Mouse (Mus musculus): ENCODE data around the gene Wasf2. TPM values are rescaled to one million over a fixed set of nuclear protein-coding genes. Genes with fewer than 3 reads are reported as not detected.
A peak's percentile ranks its signal among the peaks of the same experiment; 100 is the strongest.

The Wasf2 gene
- total RNA-seq, 2 experiments from 2014 or later: 81.4 to 89.2 TPM

- intact Hi-C loops (cut with DNase I): no loop called here
Observed at GRCm38 (mm10) chr4:133166773-133167172, 36.5 kb downstream of the Wasf2 start.

GRCm38 (mm10) chr4:133169237-133170055 is 39.1 kb downstream of the Wasf2 start:
- intact Hi-C loops (cut with DNase I): no loop called here

More at GRCm38 (mm10) chr4:133166773-133167172, 36.5 kb downstream of the Wasf2 start:
- DNase-seq: no peak

GRCm38 (mm10) chr4:133170056-133170524 is 39.8 kb downstream of the Wasf2 start:
- intact Hi-C loops (cut with DNase I): no loop called here
- DNase-seq: no peak

More at GRCm38 (mm10) chr4:133169237-133170055, 39.1 kb downstream of the Wasf2 start:
- DNase-seq: peak; percentile 55 to 66

- intact Hi-C loops (cut with DNase I): no loop called here
- no peak for DNase-seq
Observed at GRCm38 (mm10) chr4:133170616-133171015, 40.3 kb downstream of the Wasf2 start.

- intact Hi-C loops (cut with DNase I): no loop called here
- DNase-seq: no peak
Observed at GRCm38 (mm10) chr4:133172451-133172850, 42.1 kb downstream of the Wasf2 start.

GRCm38 (mm10) chr4:133174361-133174760 is 44.1 kb downstream of the Wasf2 start:
- no peak for DNase-seq
- intact Hi-C loops (cut with DNase I): loop anchor here (2.0 kb wide), 1 partner anchor 42 kb away; no protein-coding TSS in a partner anchor

GRCm38 (mm10) chr4:133175274-133175673 is 45.0 kb downstream of the Wasf2 start:
- DNase-seq: no peak
- intact Hi-C loops (cut with DNase I): loop anchor here (2.0 kb wide), 1 partner anchor 42 kb away; no protein-coding TSS in a partner anchor

- intact Hi-C loops (cut with DNase I): loop anchor here (2.0 kb wide), 1 partner anchor 43 kb away; no protein-coding TSS in a partner anchor
- no peak for DNase-seq
Observed at GRCm38 (mm10) chr4:133175998-133176760, 45.9 kb downstream of the Wasf2 start.

GRCm38 (mm10) chr4:133176761-133177403 is 46.6 kb downstream of the Wasf2 start:
- DNase-seq: no peak
- intact Hi-C loops (cut with DNase I): no loop called here

GRCm38 (mm10) chr4:133178305-133178704 is 48.0 kb downstream of the Wasf2 start:
- intact Hi-C loops (cut with DNase I): no loop called here

GRCm38 (mm10) chr4:133179258-133179657 is 49.0 kb downstream of the Wasf2 start:
- no peak for DNase-seq
- intact Hi-C loops (cut with DNase I): no loop called here

More at GRCm38 (mm10) chr4:133178305-133178704, 48.0 kb downstream of the Wasf2 start:
- no peak for DNase-seq

GRCm38 (mm10) chr4:133182439-133183033 is 52.2 kb downstream of the Wasf2 start:
- intact Hi-C loops (cut with DNase I): no loop called here
- DNase-seq: no peak

- no peak for DNase-seq
- intact Hi-C loops (cut with DNase I): no loop called here
Observed at GRCm38 (mm10) chr4:133184031-133184897, 54.0 kb downstream of the Wasf2 start.

- intact Hi-C loops (cut with DNase I): no loop called here
- peak; percentile 68 to 70 for DNase-seq
Observed at GRCm38 (mm10) chr4:133184898-133185665, 54.8 kb downstream of the Wasf2 start.

GRCm38 (mm10) chr4:133185893-133186292 is 55.6 kb downstream of the Wasf2 start:
- intact Hi-C loops (cut with DNase I): no loop called here

GRCm38 (mm10) chr4:133186856-133187255 is 56.6 kb downstream of the Wasf2 start:
- intact Hi-C loops (cut with DNase I): no loop called here

More at GRCm38 (mm10) chr4:133185893-133186292, 55.6 kb downstream of the Wasf2 start:
- DNase-seq: no peak

GRCm38 (mm10) chr4:133189396-133189795 is 59.1 kb downstream of the Wasf2 start:
- intact Hi-C loops (cut with DNase I): no loop called here
- DNase-seq: no peak

More at GRCm38 (mm10) chr4:133186856-133187255, 56.6 kb downstream of the Wasf2 start:
- DNase-seq: no peak

GRCm38 (mm10) chr4:133194482-133194881 is 64.2 kb downstream of the Wasf2 start:
- DNase-seq: no peak
- intact Hi-C loops (cut with DNase I): loop anchor here (5.0 kb wide), 1 partner anchor 52 kb away; no protein-coding TSS in a partner anchor

Data from heart, postnatal 36 days (tissue).